Mouse (Mus musculus): ENCODE data around the gene Thbs4.

- TF ChIP-seq EP300 (IDR thresholded peaks at IDR 0.05; ENCODE audit: low read depth) (no peak), CTCF (IDR thresholded peaks at IDR 0.05; ENCODE audit: low read depth) (no peak)
Observed at GRCm38 (mm10) chr13:92793636-92794035, 982 bp downstream of the Thbs4 start.

All from liver, embryonic 14.5 days (tissue).